Mouse (Mus musculus) brain, embryonic 14.5 days (tissue): ENCODE measurements at regions not wholly inside any gene's neighbourhood (a gene's known extent, or its start where the extent isn't known, plus 50 kb on each side); places are given as distances from the start of the nearest gene placed in this dataset.

Experiments used
- CTCF ChIP-seq: fragments of 200-500 bp; IDR thresholded peaks from 2 replicates; pipeline ENCODE4 v1.5.1; 2012; ENCODE audit warnings: inconsistent platforms, mild to moderate bottlenecking, moderate library complexity, borderline replicate concordance; ENCODE audit not compliant: insufficient read depth, insufficient read length; ENCODE audit errors: extremely low read depth
- POLR2A ChIP-seq: fragments of 200-500 bp; IDR thresholded peaks from 2 replicates; pipeline ENCODE4 v1.6.1; 2012; ENCODE audit warnings: mild to moderate bottlenecking, inconsistent platforms, borderline replicate concordance; ENCODE audit not compliant: poor library complexity, insufficient read depth, insufficient read length, severe bottlenecking; ENCODE audit errors: extremely low read depth

DNA sequence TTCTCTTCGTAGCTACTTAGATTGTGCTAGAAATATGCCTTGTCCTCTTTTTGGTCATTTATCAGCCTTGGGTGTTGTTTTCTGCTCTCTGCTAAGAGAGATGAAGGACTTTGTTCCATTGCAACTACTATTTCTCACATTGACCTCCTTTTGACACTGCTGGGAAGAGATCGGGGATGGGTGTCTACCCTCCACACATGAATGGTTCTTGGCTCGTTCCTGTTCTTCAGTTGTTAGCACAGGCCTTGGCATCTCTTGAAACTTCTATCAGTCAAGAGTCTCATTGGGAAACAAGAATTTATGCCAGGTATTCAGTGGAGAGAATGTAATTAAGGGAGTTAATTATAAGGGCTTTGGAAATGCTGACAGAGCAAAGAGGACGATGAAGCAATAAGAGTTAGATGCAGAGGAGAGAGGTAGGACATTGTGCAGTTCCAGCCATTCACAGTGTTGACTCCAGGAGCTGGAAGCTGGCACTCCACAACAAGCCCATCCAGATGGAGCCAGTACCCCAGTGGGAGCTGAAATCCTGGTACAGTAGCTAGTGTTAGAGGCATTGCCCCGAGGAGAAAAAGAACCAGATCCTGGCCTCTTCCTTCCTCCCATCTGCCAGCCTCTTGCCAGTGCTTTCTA, 107.5 kb upstream of the Tab2 start:
- TF ChIP-seq POLR2A = no peak
- TF ChIP-seq CTCF = no peak
